Mouse (Mus musculus): Measurements from ENCODE around the gene Zfp653.

Zfp653 gene

GRCm38 (mm10) chr9:22030386-22030785 is 40.8 kb downstream of the Zfp653 start:
- no peak for DNase-seq (ENCODE audit: low read depth, low spot score)

GRCm38 (mm10) chr9:22028467-22028866 is 42.7 kb downstream of the Zfp653 start:
- no peak for DNase-seq (ENCODE audit: low read depth, low spot score)

- DNase-seq (ENCODE audit: low read depth, low spot score), result peak; percentile 34
Measured at GRCm38 (mm10) chr9:22024592-22024991, 46.6 kb downstream of the Zfp653 start.

- DNase-seq (ENCODE audit: low read depth, low spot score), result no peak
Measured at GRCm38 (mm10) chr9:22017208-22017825, 53.9 kb downstream of the Zfp653 start.

- no peak for DNase-seq (ENCODE audit: low read depth, low spot score)
Measured at GRCm38 (mm10) chr9:22016245-22016644, 54.9 kb downstream of the Zfp653 start.

- no peak for DNase-seq (ENCODE audit: low read depth, low spot score)
Measured at GRCm38 (mm10) chr9:22012731-22013130, 58.4 kb downstream of the Zfp653 start.

GRCm38 (mm10) chr9:22011055-22011454 is 60.1 kb downstream of the Zfp653 start:
- no peak for DNase-seq (ENCODE audit: low read depth, low spot score)
